Mouse (Mus musculus) A20 (cell line): ENCODE results near the gene Sim1.
A peak's percentile ranks its signal among the peaks of the same experiment; 100 is the strongest.

Experiments used
- DNase-seq: peaks from one replicate; pipeline ENCODE4 v3.0.0-alpha.2; 2011; ENCODE audit warnings: low read depth, low spot score

The Sim1 gene

DNA sequence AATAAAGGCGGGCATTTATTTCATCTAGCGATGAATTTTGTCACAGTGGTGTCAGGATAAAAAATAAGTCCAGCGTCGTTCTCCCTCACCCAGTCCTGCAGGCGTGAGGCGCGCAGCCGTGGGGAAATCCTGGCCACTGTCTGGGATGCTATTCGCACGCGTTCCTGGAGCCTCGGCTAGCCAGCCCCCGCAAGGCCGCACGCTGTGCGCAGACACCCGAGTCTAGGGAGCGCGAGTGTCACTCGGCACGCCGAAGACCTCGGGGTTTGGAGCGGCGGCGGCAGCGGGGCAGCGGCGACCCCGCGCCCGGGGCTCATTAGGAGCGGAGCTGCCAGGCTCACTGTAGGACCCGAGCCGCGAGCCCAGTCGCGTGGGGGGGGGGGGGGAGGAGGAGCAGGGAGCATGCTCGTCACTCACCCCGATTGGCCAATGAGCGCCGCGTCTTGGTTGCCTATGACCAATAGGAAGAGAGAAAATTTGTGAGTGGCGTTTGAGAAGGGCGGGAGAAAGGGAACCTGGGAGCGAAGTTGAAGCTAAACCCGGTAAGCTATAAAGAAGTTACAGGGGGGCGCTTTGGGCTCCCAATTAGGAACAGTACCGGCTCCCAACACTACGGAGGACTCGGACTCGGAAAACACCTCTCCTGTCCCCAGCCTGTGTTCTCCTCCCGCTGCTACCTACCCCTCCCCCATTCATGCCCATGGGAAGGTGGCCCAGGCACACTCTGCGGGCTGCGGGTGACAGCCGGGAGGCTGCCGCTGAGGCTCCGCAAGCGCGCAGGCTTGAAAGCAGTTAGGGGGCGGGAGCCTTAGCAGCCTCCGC, at the start of gene Sim1:
Gene Sim1 (plus strand): TSS at position 585 of the 822 bp plus-strand sequence.
- DNase-seq, result peak; percentile 97

DNA sequence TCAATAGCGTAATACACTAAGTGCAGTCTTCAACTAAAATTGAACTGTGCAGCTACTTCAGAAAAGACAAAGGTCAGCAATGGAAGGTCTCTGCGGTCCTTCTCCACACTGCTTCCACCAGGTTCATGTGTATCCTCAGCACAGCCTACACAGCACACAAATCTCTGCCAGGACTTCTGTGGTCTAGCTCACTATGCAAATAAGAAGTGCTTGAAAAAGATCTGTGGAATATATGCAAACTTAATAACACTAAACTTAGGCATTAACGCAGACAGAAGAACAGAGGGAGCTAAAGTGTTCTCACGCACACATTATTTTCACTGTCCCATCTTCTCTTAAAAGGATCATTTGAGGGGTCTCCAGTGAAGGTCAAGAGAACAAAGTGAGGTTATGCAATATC, 26.4 kb upstream of the Sim1 start:
- DNase-seq, result no peak

DNA sequence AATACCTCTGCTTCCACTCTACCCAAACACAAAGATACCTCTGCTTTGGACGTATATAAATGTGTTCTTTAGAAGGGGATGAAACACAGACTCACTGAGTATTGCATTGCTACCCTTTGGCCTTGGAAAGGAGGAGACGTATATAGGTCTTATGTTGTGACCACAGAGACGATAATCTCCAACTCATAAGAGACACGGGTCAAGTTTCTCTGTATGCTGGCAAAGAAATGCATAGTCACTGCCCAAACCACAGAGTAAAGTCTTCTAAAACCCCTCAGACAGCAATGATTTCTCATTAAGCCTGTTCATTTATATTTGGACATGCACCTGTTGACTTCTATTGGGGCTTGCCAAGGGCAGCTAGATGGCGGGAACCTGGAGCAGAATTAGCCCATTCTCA, 17.6 kb upstream of the Sim1 start:
- DNase-seq, result no peak

DNA sequence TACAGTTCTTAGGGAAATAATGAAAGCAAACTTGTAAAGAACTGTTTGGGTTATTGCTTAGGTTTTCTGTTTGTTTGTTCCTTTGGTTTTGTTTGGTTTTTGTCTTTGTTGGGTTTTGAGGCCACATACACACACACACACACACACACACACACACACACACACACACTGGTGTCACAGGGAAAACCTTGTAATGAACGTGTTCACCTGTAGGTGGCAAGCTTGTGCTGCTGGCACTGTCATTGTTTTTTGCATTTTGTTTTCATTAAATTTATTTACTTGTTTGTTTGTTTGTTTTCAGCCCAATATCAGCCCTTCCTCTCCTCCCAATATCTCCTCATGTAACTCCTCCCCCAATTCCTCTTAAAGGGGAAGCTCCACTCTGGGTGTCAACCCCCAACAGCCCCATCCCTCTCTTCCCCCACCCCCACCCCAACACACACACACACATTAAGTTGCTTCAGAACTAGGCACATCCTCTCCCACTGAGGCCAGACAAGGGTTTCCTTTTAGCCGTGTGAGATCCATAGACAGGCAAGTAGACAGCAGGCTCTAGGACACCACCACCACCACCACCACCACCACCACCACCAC, 13.0 kb upstream of the Sim1 start:
- peak; percentile 48 for DNase-seq

DNA sequence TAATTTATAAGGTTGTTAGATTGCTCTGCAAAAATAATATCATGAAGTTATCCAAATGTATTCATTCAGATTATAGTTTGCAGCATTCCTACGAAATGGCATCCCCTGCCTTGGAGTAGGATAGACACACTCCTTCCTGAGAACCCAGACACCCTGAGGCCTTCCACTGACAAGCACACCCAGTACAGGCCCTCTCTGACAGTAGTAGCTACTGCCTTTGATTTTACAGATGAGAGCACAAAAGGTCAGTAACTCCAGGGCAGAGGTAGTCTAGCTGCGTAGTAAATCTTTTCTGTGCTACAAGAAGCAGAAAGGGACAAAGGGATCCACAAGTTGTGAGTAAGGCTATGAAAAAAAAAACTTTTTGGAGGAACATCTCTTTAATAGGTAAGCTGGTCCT, 12.2 kb upstream of the Sim1 start:
- DNase-seq, result no peak

DNA sequence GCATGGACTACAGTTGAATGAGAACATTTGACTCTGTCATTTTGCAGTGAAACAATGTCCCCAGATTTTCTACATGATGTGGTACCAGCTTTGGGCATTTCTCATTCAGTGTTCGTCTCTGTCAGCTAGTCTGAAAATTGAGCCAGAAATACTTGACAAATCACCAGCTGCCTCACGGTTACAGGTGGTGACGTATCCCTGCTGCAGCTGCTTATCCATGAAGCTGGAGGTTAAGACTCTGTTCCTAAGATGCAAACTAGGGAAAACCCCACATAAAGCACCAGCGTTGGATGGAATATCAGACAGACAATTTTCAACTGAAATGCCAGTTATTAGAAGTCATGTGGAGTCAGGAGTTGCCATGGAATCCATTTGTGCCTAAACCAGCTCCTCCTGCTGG, 8.2 kb upstream of the Sim1 start:
- no peak for DNase-seq

DNA sequence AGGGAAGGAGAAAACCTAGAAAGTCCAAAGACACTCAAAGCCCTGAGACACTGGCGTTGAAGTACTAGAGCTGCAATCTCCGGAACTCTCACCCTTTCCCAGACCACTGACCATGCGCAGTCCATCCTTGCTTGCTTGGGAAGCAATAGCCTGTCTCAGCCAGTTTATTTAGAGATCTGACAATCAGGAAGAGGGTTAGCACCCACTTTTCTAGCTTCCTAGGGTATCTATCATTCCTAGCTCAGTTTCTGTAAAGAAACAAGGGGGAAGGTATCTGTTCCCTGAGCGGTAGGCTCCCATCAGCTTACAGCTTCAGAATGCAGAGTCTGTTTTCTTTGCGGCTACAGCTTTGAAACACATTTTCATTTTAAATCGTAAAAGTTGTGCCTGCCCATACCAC, 3.9 kb upstream of the Sim1 start:
- no peak for DNase-seq

DNA sequence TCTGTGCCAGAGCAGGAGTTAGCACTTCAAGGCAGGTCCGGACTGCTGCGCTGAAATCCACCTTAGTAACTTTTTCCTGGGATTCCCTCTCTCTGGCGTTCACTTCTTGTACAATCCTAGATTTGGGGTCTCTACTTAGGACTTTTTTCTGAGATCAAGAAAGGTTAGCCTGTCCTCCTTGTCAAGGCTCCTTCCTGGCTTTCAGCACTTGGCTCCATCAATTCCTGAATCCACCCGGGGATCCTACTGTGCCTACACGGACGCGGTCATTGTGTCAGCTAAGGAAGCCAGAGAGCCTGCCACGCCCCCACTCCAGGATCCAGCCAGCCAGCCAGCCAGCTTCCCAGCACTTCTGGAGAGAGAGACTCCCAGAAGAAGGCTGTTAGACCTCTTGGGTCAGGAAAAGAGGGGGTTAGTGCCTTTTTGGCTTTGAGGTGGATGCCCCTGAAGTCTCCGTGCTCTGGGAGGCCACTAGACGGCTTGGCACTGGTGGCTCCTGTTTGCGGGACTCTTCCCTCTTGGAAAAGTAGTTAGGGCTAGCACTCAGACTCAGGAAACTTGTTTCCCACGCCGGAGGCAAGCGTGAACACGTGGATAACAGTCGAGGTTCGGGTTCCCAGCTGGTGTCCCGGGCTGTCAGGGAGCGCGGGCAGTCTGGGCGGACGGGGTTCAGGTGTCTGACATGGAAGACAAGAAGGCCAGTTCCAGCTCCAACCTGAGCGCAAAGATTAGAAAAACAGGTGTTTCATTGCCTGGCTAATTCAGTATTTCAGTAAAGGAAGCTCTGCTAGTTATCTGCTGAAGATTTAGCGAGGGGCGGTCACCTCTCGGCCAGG, 2.5 kb upstream of the Sim1 start:
- no peak for DNase-seq

DNA sequence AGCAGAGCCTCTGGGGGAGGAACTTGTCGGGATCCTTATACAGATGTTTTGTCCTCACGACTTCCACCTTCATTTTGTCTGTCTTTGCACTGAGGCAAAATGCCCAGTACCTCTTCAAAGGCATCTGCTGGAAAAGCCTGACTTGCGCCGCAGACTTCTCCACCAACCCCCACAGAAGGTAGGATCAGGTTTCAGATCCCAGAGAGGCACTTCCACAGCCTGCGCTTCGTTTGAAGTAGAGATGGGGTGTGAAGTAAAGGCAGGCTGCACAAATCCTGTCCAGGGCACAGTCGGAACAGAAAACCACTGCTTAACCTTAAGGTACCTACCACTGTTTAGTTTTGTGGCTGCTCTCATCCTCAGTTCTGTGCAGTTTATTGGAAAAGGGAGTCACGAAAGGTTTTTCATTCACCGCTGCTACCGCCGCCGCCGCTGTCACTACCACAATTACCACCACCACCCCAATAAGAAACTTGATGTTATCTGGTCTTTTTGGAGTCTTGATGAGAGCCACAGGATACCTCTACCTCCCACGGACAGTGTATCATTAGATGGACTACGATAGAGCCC, 1.7 kb upstream of the Sim1 start:
- no peak for DNase-seq

DNA sequence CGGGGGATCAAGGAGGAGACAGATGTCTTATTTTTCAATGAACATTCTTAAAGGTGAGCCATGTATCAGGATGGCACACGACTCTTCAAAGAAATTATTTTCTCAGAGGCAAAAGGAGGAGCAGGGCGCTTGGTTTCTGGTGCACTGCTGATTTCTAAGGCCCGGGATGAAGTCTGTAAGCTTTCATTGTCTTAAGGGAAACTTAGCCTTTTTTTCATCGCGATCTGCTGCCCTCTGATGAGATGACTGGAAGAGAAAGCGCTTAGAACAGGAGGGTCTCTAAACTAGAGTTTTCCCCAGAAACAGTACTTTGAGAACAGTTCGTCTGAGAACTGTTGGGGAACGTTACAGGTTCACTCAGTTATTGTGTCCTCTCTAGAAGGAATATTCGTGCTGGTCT, 1.0 kb upstream of the Sim1 start:
- DNase-seq, result no peak

DNA sequence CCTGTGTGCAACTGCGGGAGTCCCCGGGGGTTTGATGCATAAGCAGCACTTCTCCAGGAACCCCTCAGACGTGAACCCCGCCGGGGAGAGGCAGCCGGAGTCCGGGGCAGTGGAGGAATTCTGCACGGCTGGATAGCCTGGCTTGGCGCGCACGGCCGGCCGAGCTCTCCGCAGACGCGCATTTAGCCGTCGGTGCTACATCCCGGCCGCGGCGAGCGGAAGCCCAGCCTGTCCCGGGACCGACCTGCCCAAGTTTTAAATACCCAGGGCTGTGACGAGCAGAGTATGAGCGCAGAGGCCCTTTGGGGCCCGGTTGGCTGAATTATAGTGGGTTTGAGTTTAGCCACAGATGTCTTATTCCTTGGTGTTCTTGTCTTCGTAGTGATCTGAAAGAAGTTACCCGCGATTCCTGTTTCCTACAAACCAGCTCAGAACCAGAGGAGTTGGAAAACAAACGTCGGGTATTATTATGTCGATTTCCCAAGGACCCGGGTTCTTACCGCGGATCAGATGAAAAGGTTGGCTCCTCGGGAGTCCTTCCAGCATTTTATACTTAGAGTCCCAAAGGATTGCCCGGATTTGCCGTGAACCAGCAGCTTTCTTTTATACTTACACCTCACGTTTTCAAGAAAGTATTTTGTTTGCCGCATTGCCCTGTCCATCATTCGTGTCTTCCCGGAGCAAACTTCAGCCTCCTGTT, 687 bp downstream of the Sim1 start:
- DNase-seq, result no peak

DNA sequence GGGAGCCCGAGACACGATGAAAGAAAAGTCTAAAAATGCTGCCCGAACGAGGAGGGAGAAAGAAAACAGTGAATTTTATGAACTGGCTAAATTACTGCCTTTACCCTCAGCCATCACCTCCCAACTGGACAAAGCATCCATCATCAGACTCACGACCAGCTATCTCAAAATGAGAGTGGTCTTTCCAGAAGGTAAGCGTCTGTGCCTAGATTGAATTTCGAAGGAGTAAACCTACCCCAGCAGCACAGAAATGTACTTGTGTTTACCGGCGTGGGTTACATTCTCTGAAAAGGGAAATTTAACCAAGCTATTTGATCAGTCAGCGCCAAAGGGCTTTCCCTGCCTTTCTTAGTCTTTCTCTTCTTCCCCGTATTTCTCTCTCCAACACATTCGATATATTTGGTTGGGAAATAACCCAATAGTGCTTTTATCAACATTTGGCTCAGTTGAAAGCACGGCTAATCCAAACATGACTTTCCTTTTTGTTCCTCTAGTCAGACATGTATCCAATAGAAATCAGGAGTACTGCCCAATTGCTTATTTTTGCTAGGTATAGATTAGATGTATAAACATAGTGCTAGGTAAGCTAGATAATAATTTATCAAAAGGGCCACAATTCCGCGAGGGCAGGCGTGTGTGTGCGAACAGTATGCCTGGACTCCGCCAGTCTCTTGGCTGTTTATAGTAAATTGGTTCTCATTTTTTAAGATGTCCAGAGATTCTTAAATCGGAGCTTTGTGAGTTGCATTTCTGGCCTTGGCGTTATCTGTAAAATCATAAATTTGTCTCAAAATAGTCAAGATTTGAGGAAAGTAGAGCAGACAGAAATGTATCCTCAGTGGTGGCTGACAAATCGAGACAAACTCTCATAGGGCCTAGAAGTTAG, 1.6 kb downstream of the Sim1 start:
- DNase-seq, result peak; percentile 38

DNA sequence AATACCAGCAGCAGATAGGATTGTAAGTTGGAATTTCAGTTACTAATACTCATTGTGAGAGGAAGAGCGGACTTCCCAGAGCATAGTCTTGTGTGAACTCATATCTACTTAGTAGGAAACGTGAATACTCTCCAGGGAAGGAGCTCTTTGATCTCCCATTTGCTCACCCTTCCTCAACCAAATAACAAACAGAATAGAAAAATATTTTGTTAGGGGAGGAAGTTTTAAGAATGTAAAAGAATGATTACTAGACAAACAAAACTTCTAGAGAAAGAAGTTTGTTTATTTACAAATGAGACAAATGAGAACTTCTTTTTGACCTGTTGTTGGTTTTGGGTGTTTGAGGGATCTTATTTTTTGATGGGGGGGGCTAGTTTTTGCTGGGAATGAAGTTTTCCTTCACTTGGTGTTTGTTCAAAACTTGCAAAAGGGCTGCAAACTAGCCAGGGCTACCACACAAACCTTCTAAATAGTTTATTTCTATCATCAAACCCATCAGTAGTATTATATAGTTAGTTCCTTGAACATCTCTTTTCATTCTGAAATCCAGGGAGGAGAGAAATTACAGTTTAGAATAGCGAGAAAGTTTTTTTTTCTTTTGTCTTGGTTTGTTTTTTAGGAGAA, 2.3 kb downstream of the Sim1 start:
- DNase-seq, result no peak

DNA sequence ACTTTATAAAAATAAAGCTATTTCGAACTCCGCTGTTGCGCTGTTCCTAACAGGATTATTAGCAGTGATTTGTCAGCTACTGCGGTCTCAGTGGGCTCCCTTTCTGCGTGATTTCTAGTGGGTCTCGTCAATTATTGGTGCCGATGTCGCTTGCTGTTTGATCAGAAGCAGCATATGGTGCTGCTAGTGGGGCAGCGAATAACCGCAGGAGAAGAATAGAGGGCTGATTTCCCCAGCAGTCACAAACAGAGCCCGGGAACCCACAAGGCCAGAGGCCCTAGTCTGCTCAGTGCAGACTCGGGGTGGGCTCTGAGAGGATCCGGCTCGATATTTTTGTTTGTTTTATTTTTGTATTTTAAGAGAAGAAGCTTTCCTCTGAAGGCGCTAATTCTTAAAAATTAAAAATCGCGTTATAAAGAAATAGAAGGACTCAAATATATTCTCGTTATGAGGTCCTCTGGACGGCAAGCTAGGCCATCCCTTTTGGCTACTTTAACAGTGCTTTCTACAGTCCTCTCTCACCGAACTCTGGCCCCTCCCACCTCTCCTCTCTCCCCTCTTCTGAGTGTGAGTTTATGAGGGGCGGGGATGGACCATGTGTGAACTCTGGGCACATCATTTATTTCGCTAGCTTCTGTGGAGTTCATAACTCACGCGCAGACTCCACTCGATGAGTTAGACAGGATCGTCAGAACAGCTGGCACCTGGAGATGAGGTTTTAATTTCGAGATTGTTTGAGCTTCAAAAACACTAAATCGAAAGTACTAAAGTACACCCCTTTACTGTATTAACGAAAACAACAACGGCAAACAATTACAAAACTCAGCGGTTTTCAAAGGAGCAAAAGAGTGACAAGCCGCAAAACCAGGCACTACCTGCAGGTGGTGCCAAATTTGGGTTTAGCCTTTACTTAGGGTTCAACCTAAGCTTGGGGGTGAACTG, 3.2 kb downstream of the Sim1 start:
- peak; percentile 90 for DNase-seq

DNA sequence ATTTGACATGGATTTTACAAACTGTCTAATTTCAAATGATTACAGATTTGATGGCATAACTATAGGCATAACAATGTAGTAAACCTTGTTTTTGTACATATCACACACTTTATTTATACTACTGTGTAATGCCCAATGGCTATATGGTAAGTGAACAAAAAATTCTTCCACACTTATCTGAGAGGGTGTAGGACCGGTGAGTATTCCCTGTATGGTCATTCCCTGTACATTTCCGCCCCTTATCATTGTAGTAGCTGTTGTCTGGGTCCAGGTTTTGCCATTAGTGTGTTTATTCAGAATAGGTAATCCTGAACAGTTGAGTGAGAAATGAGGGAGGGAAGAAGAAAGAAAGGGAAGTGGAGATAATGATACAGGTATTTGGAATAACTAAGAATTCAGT, 4.1 kb downstream of the Sim1 start:
- DNase-seq, result no peak

DNA sequence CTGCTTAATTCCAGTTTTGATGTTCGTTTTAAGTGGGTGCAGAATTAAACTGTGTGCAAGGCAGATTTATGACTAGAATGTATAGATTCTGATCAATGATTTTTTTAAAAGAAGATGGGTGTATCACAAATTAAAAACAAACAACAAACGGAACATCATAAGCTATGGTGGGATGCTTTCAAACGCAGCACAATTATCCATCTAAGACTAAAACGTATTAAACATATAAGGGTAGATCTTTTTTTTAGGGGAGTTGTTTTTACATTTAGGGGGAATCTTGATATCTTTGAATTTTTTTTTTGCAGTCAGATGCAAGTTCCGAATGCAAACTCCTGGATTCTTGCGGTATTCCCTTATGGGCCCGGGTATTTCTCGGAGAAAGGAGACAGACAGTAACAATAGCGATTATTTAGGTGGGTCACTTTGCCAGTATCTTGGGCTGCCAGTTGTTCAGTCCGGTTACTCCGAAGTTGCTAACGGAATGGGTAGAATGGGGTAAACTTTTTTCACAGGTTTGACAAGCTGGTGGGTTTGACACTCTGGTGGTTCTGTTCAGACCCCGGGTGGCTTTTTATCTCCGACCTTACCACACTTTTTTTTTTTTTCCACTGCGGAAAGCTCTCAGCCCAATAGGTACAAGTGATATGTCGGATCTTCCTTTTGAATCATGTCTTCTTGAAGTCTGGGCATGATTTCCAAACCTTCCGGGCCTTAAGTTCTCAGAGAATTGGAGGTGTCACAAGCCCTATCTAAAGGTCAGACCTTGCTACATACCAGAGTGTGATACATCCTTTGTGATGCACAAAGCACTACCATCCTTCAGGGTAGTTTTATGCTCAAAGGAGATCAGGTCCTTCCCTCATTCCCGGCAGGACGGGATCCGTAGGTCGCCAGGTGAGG, 5.5 kb downstream of the Sim1 start:
- no peak for DNase-seq

DNA sequence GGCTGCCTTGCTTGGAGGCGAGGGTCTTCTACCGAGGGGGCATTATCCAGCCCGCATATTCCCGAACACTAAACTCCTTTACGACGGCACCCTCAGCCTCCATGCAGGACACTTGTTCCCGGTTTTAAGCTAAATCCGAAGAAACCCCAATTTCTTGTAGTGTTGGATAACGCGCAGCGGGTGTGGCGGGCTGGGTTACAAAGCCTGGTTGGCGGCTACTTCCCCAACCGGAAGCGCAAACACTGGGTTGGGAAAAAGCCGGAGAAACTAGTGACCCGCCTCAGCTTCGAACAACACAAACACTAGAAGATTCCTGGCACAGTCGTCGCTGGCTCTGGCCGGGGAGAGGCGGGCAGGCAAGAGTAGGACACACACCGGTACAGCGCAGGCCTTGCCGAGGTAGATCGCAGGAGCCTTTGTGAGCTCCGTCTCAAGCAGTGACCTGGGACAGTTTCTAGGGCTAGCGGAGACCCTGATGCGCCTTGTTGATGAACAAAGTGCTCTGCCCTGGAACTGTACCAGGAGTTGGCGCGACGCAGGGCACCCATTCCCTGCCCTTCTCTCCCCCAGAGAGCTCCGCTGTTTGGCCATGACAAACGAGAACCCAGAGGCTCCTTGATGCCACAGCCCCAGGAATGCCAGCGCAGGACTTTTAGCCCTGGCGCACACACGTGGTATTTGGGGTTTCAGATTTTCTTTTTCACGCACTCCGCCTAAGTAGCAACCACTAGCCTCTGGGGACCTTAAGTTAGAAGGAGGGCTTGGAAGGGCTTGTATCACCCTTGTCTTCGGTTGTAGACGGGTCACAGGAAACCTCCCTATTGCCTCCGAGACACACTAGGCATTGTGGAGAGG, 6.4 kb downstream of the Sim1 start:
- DNase-seq, result no peak
